Mouse (Mus musculus): ENCODE results near the gene Rab44.

- no peak for TF ChIP-seq CTCF (IDR thresholded peaks at IDR 0.05; ENCODE audit: extremely low read depth, insufficient read depth, insufficient read length, insufficient replicate concordance)
- no peak for TF ChIP-seq POLR2A (IDR thresholded peaks at IDR 0.05; ENCODE audit: low read depth, low read length)
Measured at GRCm38 (mm10) chr17:29100627-29101026, 13.3 kb upstream of the Rab44 start.

All from spleen, adult 2 months (tissue).